Comparison of ENCODE assay signal across 9 mouse cellular contexts in genomic region chr9:78021256-78021655, GRCm38 (mm10). TPM values are rescaled to one million over a fixed set of nuclear protein-coding genes. Genes with fewer than 3 reads are reported as not detected.
DNase-seq lines count a peak whose midpoint lies in the region; ATAC-seq and TF ChIP-seq lines count a peak whose summit lies in the region.
"Had no signal": no experiment of that assay in that cellular context is flagged by ENCODE, and none has a peak within 500 bp of the region (broad histone marks: within the 10 kb centered on the region; RNA-seq: fewer than 3 reads in every experiment).

No protein-coding gene starts in this region.

- no peaks in the 10 kb centered on the region for H3K36me3 ChIP-seq in midbrain, embryonic 10.5 days
- H3K36me3 ChIP-seq in midbrain, embryonic 16.5 days (ENCODE audit: control insufficient read depth, insufficient read depth, low read length), result no peaks in the 10 kb centered on the region
- H3K36me3 ChIP-seq in hindbrain, embryonic 12.5 days, result no peaks in the 10 kb centered on the region
- no peaks in the 10 kb centered on the region for H3K36me3 ChIP-seq in limb, embryonic 14.5 days (ENCODE audit: control insufficient read depth, insufficient read depth, low read length)

- H3K4me3 ChIP-seq in midbrain, embryonic 10.5 days, result no peak overlapping the region
- H3K4me3 ChIP-seq in midbrain, embryonic 16.5 days (ENCODE audit: low read depth, low read length), result no peak overlapping the region
- H3K4me3 ChIP-seq in hindbrain, embryonic 12.5 days, result no peak overlapping the region
- H3K4me3 ChIP-seq in limb, embryonic 14.5 days (replicated peaks; ENCODE audit: low read length), result no peak overlapping the region

- no peak for TF ChIP-seq POLR2A in limb, embryonic 14.5 days (IDR thresholded peaks at IDR 0.05; ENCODE audit: borderline replicate concordance, extremely low read depth, insufficient read depth, insufficient read length)

- H3K9me3 ChIP-seq in midbrain, embryonic 10.5 days (replicated peaks), result no peaks in the 10 kb centered on the region
- no peaks in the 10 kb centered on the region for H3K9me3 ChIP-seq in midbrain, embryonic 16.5 days (replicated peaks; ENCODE audit: control insufficient read depth, low read length, poor library complexity, severe bottlenecking)
- no peaks in the 10 kb centered on the region for H3K9me3 ChIP-seq in hindbrain, embryonic 12.5 days (replicated peaks)
- no peaks in the 10 kb centered on the region for H3K9me3 ChIP-seq in limb, embryonic 14.5 days (ENCODE audit: control insufficient read depth, low read length)

- no peak overlapping the region for H3K9ac ChIP-seq in midbrain, embryonic 16.5 days (ENCODE audit: low read depth, low read length)
- H3K9ac ChIP-seq in hindbrain, embryonic 12.5 days, result no peak overlapping the region
- H3K9ac ChIP-seq in limb, embryonic 14.5 days (ENCODE audit: low read depth, low read length, severe bottlenecking), result no peak overlapping the region

- ATAC-seq in midbrain, embryonic 16.5 days, result no peak
- ATAC-seq in hindbrain, embryonic 12.5 days (ENCODE audit: low FRiP score), result peak; percentile 77
- ATAC-seq in limb, embryonic 14.5 days (ENCODE audit: low FRiP score, low read depth), result peak; percentile 51
- no peak for ATAC-seq in megakaryocyte, adult 5-6 weeks (ENCODE audit: poor library complexity, severe bottlenecking)

- peak; percentile 79 for DNase-seq in midbrain, embryonic 10.5 days (ENCODE audit: low spot score)
- DNase-seq in limb, embryonic 14.5 days (ENCODE audit: low spot score), result peak; percentile 5
- peak; percentile 25 for DNase-seq in testis, postnatal 14 days (ENCODE audit: low spot score)
- DNase-seq in layer of hippocampus, postnatal 36 days, result no peak
- no peak for DNase-seq in left cerebral cortex, postnatal 36 days (ENCODE audit: low spot score in 2 of 2)
- DNase-seq: cerebellum, postnatal 36 days had no signal

- H3K4me1 ChIP-seq in midbrain, embryonic 10.5 days, result peaks cover 39% of the 10 kb centered on the region
- no peaks in the 10 kb centered on the region; the same call in 1 of the 2 replicates for H3K4me1 ChIP-seq in midbrain, embryonic 16.5 days (ENCODE audit: control insufficient read depth, insufficient read depth, low read length)
- H3K4me1 ChIP-seq in hindbrain, embryonic 12.5 days, result peaks cover 12% of the 10 kb centered on the region
- H3K4me1 ChIP-seq in limb, embryonic 14.5 days (ENCODE audit: control insufficient read depth, insufficient read depth, low read length), result 0 out of 2 replicates have a peak, but pooled peaks cover 3% of the 10 kb centered on the region

- no peak overlapping the region for H3K4me2 ChIP-seq in midbrain, embryonic 16.5 days (ENCODE audit: low read length)
- no peak overlapping the region for H3K4me2 ChIP-seq in hindbrain, embryonic 12.5 days (replicated peaks)
- no peak overlapping the region for H3K4me2 ChIP-seq in limb, embryonic 14.5 days (replicated peaks; ENCODE audit: low read depth, low read length, severe bottlenecking)

- peak overlapping the region; percentile 74 for H3K27ac ChIP-seq in midbrain, embryonic 10.5 days (replicated peaks)
- no peak overlapping the region for H3K27ac ChIP-seq in midbrain, embryonic 16.5 days (ENCODE audit: low read length)
- H3K27ac ChIP-seq in hindbrain, embryonic 12.5 days, result no peak overlapping the region; the same call in 1 of the 2 replicates
- no peak overlapping the region for H3K27ac ChIP-seq in limb, embryonic 14.5 days (replicated peaks; ENCODE audit: low read depth, low read length)

- 13% methylated on average over 9 of the region's 9 CpGs for WGBS in midbrain, embryonic 10.5 days
- WGBS in midbrain, embryonic 16.5 days, result 10% methylated on average over 9 of the region's 9 CpGs
- 11% methylated on average over 9 of the region's 9 CpGs for whole genome bisulfite sequencing in hindbrain, embryonic 12.5 days
- WGBS in limb, embryonic 14.5 days, result 31% methylated on average over 9 of the region's 9 CpGs

- H3K27me3 ChIP-seq in midbrain, embryonic 10.5 days (ENCODE audit: low read depth, poor library complexity, severe bottlenecking), result peaks cover 17% of the 10 kb centered on the region; the same call in 1 of the 2 replicates
- H3K27me3 ChIP-seq in midbrain, embryonic 16.5 days (ENCODE audit: control insufficient read depth, insufficient read depth, low read depth, low read length), result no peaks in the 10 kb centered on the region
- H3K27me3 ChIP-seq in hindbrain, embryonic 12.5 days, result peaks cover 12% of the 10 kb centered on the region
- H3K27me3 ChIP-seq in limb, embryonic 14.5 days (ENCODE audit: control insufficient read depth, insufficient read depth, low read length), result no peaks in the 10 kb centered on the region

- intact Hi-C loops in left cerebral cortex, postnatal 36 days (cut with DNase I), result no loop called here

RNA-seq across cellular contexts. Expression of gene Gcm1, which starts 30.5 kb away (rescaled TPM):
- polyA plus RNA-seq in midbrain, embryonic 10.5 days (2016; fragmentation: Nextera tagmentation; extraction: Ambion mirVana), result 0.10 TPM in 1 of 2 replicates, not detected in the other
- polyA plus RNA-seq in midbrain, embryonic 16.5 days (2015; fragmentation: Nextera tagmentation; extraction: Ambion mirVana), result not detected in 2 replicates
- polyA plus RNA-seq in hindbrain, embryonic 12.5 days (2016; fragmentation: Nextera tagmentation; extraction: Ambion mirVana), result not detected in 2 replicates
- 0.03 and 0.05 TPM in 2 replicates for polyA plus RNA-seq in limb, embryonic 14.5 days (2012; rRNA removed)
- polyA plus RNA-seq in limb, embryonic 14.5 days (2014; fragmentation: Nextera tagmentation; extraction: Ambion mirVana), result 0.11 TPM in 1 of 2 replicates, not detected in the other
- total RNA-seq in megakaryocyte, adult 5-6 weeks (2015), result not detected in 2 replicates
- not detected in 2 replicates for total RNA-seq in megakaryocyte, adult 5-6 weeks (2017)
- not detected for total RNA-seq in layer of hippocampus, postnatal 36 days (2021)
- total RNA-seq in left cerebral cortex, postnatal 36 days (2021), result not detected

Comparison
In these comparisons a context has a peak if more than half of its experiments do, and no peak if none do; other contexts are left out.
1. DNase-seq: peak in midbrain, embryonic 10.5 days (single experiment), limb, embryonic 14.5 days (single experiment) and testis, postnatal 14 days (single experiment); none in layer of hippocampus, postnatal 36 days (0 of 2) and left cerebral cortex, postnatal 36 days (0 of 2).
2. ATAC-seq: peak in hindbrain, embryonic 12.5 days (single experiment) and limb, embryonic 14.5 days (single experiment); none in midbrain, embryonic 16.5 days (single experiment) and megakaryocyte, adult 5-6 weeks (single experiment).